Mouse (Mus musculus): ENCODE data around the gene Casp9. TPM values are rescaled to one million over a fixed set of nuclear protein-coding genes. Genes with fewer than 3 reads are reported as not detected.
"Not testable (repeated sequence)": the region's sequence is repeated elsewhere in the genome, so short reads cannot be mapped to it uniquely, and the experiment has no call there.

Casp9 gene
- polyA plus RNA-seq, 1 experiment from 2014 or later: 18.6 TPM

DNA sequence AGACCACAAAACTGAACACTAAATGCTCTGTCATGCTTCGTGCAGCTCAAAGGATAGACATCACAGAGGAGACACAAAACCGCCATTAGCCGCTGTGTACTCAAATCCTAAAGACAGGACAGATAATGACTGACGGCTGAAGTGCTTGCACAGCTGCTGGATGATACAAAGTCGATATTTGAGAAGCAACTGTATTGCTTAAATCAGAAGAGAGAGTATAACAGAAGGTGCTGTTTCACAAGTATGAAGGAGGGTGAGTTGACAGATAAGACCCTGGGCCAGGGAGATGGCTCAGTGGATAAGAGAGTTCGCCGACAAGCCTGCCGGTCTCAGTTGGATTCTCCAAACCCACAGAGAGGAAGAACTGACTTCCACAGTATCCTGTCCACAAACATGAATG, 21.6 kb upstream of the Casp9 start:
- WGBS: 93% methylated on average over 8 of the region's 8 CpGs
- Histone ChIP-seq H3K4me1 (ENCODE audit: control insufficient read depth, insufficient read depth, low read length) (no peaks in the 10 kb centered on the region), H3K9me3 (ENCODE audit: control insufficient read depth, low read length) (no peaks in the 10 kb centered on the region), H3K4me3 (ENCODE audit: low read depth, low read length) (no peak overlapping the region), H3K4me2 (no peak overlapping the region), H3K9ac (ENCODE audit: low read length) (no peak overlapping the region), H3K27ac (ENCODE audit: low read depth, low read length) (no peak overlapping the region), H3K36me3 (ENCODE audit: control insufficient read depth, insufficient read depth, low read length) (peaks cover 20% of the 10 kb centered on the region; the same call in 1 of the 2 replicates), H3K27me3 (ENCODE audit: control insufficient read depth, insufficient read depth, low read length) (no peaks in the 10 kb centered on the region)
- DNase-seq (ENCODE audit: low spot score, missing footprints) (no peak), ATAC-seq (ENCODE audit: low FRiP score) (no peak)

DNA sequence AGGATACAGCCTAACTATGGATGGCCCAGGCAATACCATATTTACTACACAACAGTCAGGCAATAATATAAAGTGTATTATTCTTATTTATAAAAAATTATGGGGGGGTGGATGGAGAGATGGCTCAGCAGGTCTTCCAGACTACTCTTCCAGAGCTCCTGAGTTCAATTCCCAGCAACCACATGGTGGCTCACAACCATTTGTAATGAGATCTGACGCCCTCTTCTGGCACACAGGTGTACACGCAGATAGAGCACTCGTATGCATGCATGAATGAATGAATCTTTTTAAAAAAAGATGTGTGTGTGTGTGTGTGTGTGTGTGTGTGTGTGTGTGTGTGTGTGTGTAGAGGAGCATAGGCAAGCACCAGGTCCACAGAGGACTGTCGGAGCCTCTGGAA, 20.4 kb upstream of the Casp9 start:
- not testable (repeated sequence) for H3K27me3 ChIP-seq (ENCODE audit: control insufficient read depth, insufficient read depth, low read length); H3K4me3 ChIP-seq (ENCODE audit: low read depth, low read length); H3K9me3 ChIP-seq (ENCODE audit: control insufficient read depth, low read length); H3K27ac ChIP-seq (ENCODE audit: low read depth, low read length); ATAC-seq (ENCODE audit: low FRiP score); DNase-seq (ENCODE audit: low spot score, missing footprints); H3K4me1 ChIP-seq (ENCODE audit: control insufficient read depth, insufficient read depth, low read length); H3K9ac ChIP-seq (ENCODE audit: low read length); H3K4me2 ChIP-seq
- 84% methylated on average over 4 of the region's 4 CpGs for WGBS
- peaks cover 18% of the 10 kb centered on the region; the same call in 1 of the 2 replicates for H3K36me3 ChIP-seq (ENCODE audit: control insufficient read depth, insufficient read depth, low read length)

DNA sequence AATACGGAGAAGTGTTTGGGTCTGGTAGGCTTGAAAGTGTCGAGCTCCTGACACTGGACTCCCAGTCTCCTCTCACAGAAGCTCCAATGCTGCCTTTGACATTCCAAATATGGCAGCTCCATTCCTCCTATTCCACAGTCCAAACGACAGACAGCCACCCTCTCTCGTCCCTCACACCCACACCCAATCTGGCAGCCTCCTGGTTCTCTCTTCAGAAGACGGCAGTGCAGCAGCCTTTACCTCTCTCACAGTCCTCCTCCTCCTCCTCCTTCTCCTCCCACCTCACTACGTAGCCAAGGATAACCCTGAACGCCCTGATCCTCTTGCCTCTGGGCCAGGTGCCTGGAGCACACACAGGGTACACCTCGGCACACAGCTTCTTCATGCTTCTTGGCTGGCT, 13.6 kb upstream of the Casp9 start:
- whole genome bisulfite sequencing: 92% methylated on average over 8 of the region's 8 CpGs

DNA sequence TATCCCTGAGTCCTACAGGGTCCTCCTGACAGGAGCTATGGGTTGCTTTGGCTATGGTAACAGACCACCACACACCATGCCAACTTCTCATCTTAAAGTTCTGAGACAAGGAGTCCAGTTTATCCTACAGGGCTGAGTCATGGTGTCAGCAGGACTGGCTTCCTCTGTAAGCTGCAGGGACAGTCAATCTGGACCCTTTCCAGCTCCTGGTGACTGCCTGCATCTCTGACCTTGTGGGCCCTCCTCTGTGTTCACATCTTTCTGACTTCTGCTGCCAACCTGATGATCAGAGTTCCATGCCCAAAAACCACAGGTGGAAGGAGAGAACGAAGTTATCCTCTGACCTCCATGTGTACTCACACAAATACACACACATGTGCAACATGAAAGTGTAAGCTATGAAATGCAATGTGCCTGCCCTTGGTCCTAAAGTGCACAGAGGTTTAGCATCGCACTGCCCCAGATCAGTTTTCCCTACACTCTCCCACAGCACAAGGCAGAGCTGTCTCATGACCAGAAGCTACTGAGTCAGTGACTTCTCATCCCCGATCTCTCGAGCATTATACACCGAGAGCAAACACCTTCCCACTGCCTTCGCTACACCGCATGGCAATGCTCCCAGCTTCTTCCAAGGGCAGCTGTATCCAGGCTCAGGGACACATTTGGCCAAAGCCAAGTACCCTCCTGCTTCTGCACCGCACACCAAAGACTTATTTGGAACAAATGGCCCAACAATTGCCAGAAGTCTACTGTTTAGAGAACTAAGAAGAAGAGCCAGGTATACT, 12.0 kb upstream of the Casp9 start:
- WGBS: 94% methylated on average over 8 of the region's 8 CpGs
- DNase-seq (ENCODE audit: low spot score, missing footprints): no peak
- no peak for ATAC-seq (ENCODE audit: low FRiP score)
- Histone ChIP-seq H3K9me3 (ENCODE audit: control insufficient read depth, low read length) (no peaks in the 10 kb centered on the region), H3K27me3 (ENCODE audit: control insufficient read depth, insufficient read depth, low read length) (no peaks in the 10 kb centered on the region), H3K4me3 (ENCODE audit: low read depth, low read length) (no peak overlapping the region), H3K4me2 (no peak overlapping the region), H3K4me1 (ENCODE audit: control insufficient read depth, insufficient read depth, low read length) (no peaks in the 10 kb centered on the region), H3K27ac (ENCODE audit: low read depth, low read length) (no peak overlapping the region), H3K9ac (ENCODE audit: low read length) (no peak overlapping the region), H3K36me3 (ENCODE audit: control insufficient read depth, insufficient read depth, low read length) (peaks cover 11% of the 10 kb centered on the region)

More for the DNA sequence above, 13.6 kb upstream of the Casp9 start:
- H3K27ac ChIP-seq (ENCODE audit: low read depth, low read length): no peak overlapping the region
- H3K36me3 ChIP-seq (ENCODE audit: control insufficient read depth, insufficient read depth, low read length): peaks cover 11% of the 10 kb centered on the region
- ATAC-seq (ENCODE audit: low FRiP score): no peak
- no peak overlapping the region for H3K4me2 ChIP-seq
- H3K9ac ChIP-seq (ENCODE audit: low read length): no peak overlapping the region
- H3K27me3 ChIP-seq (ENCODE audit: control insufficient read depth, insufficient read depth, low read length): no peaks in the 10 kb centered on the region
- H3K4me1 ChIP-seq (ENCODE audit: control insufficient read depth, insufficient read depth, low read length): no peaks in the 10 kb centered on the region
- no peak overlapping the region for H3K4me3 ChIP-seq (ENCODE audit: low read depth, low read length)
- no peaks in the 10 kb centered on the region for H3K9me3 ChIP-seq (ENCODE audit: control insufficient read depth, low read length)
- no peak for DNase-seq (ENCODE audit: low spot score, missing footprints)

DNA sequence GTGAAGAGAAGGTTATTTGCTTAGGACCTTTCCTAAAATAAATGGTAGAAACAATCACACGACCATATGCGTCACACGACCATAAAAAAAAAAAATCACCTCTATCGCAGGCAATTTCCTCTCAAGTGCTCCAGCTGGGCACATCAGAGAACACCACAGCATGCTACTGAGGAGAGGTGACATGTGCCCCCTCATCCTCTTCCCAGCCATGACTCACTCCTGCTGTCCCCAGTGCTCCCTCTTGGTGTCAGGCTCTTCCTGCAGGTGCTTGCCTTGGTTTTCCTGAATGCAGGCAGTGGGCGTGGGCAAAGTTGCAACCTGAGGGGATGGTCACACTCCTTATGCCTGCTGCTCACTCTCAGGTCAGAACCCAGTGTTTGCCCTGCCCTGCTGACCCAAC, 8.6 kb upstream of the Casp9 start:
- no peak overlapping the region for H3K4me2 ChIP-seq
- ATAC-seq (ENCODE audit: low FRiP score) (no peak), DNase-seq (ENCODE audit: low spot score, missing footprints) (no peak)
- H3K4me1 ChIP-seq (ENCODE audit: control insufficient read depth, insufficient read depth, low read length): peaks cover 3% of the 10 kb centered on the region
- no peaks in the 10 kb centered on the region for H3K9me3 ChIP-seq (ENCODE audit: control insufficient read depth, low read length)
- WGBS: 92% methylated on average over 5 of the region's 5 CpGs
- peaks cover 11% of the 10 kb centered on the region for H3K36me3 ChIP-seq (ENCODE audit: control insufficient read depth, insufficient read depth, low read length)
- no peak overlapping the region for H3K4me3 ChIP-seq (ENCODE audit: low read depth, low read length)
- H3K27ac ChIP-seq (ENCODE audit: low read depth, low read length): no peak overlapping the region
- H3K27me3 ChIP-seq (ENCODE audit: control insufficient read depth, insufficient read depth, low read length): no peaks in the 10 kb centered on the region
- no peak overlapping the region for H3K9ac ChIP-seq (ENCODE audit: low read length)

DNA sequence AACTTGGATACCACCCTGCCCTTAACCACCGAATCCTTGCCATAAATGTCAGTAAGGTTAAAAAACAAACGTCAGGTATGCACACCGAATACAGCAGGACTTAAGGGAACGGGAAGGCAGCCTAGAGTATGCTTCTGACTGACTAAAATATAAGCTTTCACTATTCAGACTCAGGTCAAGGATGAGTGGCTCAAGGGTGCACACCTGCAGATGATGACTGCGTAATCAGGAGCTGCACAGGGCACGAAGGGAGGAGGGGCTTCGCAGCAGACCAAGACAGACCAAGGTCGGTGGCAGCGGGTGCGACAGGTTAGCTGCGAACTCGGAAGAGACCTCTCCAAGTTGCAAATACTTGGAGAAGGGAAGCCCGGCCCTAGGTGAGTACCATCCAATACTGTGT, 7.3 kb upstream of the Casp9 start:
- H3K9me3 ChIP-seq (ENCODE audit: control insufficient read depth, low read length): no peaks in the 10 kb centered on the region
- no peak overlapping the region for H3K4me2 ChIP-seq
- peaks cover 11% of the 10 kb centered on the region for H3K36me3 ChIP-seq (ENCODE audit: control insufficient read depth, insufficient read depth, low read length)
- WGBS: 93% methylated on average over 13 of the region's 13 CpGs
- ATAC-seq (ENCODE audit: low FRiP score) (no peak), DNase-seq (ENCODE audit: low spot score, missing footprints) (no peak)
- no peaks in the 10 kb centered on the region for H3K27me3 ChIP-seq (ENCODE audit: control insufficient read depth, insufficient read depth, low read length)
- H3K4me1 ChIP-seq (ENCODE audit: control insufficient read depth, insufficient read depth, low read length): peaks cover 5% of the 10 kb centered on the region
- no peak overlapping the region for H3K9ac ChIP-seq (ENCODE audit: low read length)
- H3K27ac ChIP-seq (ENCODE audit: low read depth, low read length): no peak overlapping the region
- H3K4me3 ChIP-seq (ENCODE audit: low read depth, low read length): no peak overlapping the region

DNA sequence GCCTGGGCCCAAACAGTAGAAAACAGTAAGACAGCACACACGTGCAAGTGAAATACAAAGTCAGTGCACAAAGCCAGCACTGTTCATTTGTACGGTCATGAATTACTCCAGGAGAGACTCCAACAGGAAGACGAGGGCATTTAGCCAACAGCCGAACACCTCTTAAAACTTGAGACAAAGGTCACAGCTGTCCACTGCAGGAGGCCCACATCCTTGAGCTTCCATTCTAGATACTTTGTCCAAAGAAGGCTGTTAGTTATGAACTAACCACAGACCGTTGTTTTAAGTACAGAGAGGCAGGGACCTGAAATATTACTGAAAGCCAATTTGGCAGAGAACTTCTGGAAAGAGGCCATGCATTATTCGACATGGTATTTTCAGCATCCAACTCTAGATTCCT, 6.4 kb upstream of the Casp9 start:
- 84% methylated on average over 6 of the region's 6 CpGs for WGBS
- Histone ChIP-seq H3K4me2 (no peak overlapping the region), H3K27ac (ENCODE audit: low read depth, low read length) (no peak overlapping the region), H3K4me1 (ENCODE audit: control insufficient read depth, insufficient read depth, low read length) (peaks cover 5% of the 10 kb centered on the region), H3K9ac (ENCODE audit: low read length) (no peak overlapping the region), H3K36me3 (ENCODE audit: control insufficient read depth, insufficient read depth, low read length) (peaks cover 8% of the 10 kb centered on the region), H3K4me3 (ENCODE audit: low read depth, low read length) (no peak overlapping the region), H3K9me3 (ENCODE audit: control insufficient read depth, low read length) (no peaks in the 10 kb centered on the region), H3K27me3 (ENCODE audit: control insufficient read depth, insufficient read depth, low read length) (no peaks in the 10 kb centered on the region)
- ATAC-seq (ENCODE audit: low FRiP score): no peak
- no peak for DNase-seq (ENCODE audit: low spot score, missing footprints)

DNA sequence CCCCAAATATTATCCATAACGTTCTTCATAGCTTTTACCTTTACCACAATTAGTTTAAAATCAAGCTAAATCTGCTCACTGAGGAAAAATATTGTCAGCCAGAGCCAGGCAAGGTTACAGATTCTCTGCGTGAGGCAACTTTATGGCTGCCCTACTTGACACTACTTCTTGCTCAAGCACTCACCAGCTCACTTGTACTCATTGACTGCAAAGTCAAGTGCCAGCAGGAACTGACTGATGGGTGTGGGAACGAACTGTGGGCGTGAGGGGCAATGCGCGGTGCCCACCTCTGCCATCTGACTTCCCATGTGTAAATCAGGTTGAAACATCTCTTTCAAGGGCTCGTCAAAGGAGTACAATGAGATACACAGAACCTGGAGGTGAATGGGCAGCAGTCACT, 6.0 kb upstream of the Casp9 start:
- ATAC-seq (ENCODE audit: low FRiP score) (no peak), DNase-seq (ENCODE audit: low spot score, missing footprints) (no peak)
- Histone ChIP-seq H3K4me3 (ENCODE audit: low read depth, low read length) (no peak overlapping the region), H3K4me2 (no peak overlapping the region), H3K27me3 (ENCODE audit: control insufficient read depth, insufficient read depth, low read length) (no peaks in the 10 kb centered on the region), H3K27ac (ENCODE audit: low read depth, low read length) (no peak overlapping the region), H3K9me3 (ENCODE audit: control insufficient read depth, low read length) (no peaks in the 10 kb centered on the region), H3K9ac (ENCODE audit: low read length) (no peak overlapping the region), H3K36me3 (ENCODE audit: control insufficient read depth, insufficient read depth, low read length) (peaks cover 6% of the 10 kb centered on the region), H3K4me1 (ENCODE audit: control insufficient read depth, insufficient read depth, low read length) (peaks cover 5% of the 10 kb centered on the region)
- WGBS: 94% methylated on average over 7 of the region's 7 CpGs

DNA sequence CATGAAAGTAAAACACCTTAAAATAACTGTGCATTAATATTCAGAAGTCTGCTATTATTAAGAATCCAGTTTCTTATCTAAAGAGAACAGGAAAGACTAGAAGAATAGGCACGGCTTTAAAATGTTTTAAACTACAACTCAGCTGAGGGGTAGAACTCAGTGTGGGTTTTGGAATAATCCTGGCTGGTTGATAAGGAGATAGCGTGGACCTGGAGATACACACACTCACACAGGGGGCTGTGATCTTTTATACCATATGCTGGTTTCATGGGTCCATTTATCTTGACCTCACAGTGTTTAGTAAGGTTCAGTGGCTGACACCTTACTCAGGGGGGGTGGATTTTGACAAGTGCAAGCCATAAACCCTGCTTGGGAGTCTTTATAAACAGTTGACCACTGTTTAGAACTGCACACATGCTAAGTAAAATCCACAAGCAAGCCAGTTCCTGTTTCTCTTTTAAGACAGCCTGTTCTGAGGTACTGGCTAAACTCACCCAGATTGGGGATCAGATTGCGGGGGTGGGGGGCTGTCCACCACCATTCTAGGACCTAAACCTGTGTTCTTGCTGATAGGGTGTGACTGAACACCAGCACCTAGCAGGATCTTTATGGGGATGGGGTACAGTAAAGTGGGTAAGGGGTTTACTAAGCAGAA, 3.7 kb upstream of the Casp9 start:
- ATAC-seq (ENCODE audit: low FRiP score) (no peak), DNase-seq (ENCODE audit: low spot score, missing footprints) (peak; percentile 87)
- Histone ChIP-seq H3K4me1 (ENCODE audit: control insufficient read depth, insufficient read depth, low read length) (peaks cover 8% of the 10 kb centered on the region), H3K27ac (ENCODE audit: low read depth, low read length) (no peak overlapping the region; the same call in 1 of the 2 replicates), H3K27me3 (ENCODE audit: control insufficient read depth, insufficient read depth, low read length) (no peaks in the 10 kb centered on the region), H3K4me3 (ENCODE audit: low read depth, low read length) (peak overlapping the region; percentile 83), H3K9me3 (ENCODE audit: control insufficient read depth, low read length) (no peaks in the 10 kb centered on the region), H3K4me2 (peak overlapping the region; percentile 76), H3K36me3 (ENCODE audit: control insufficient read depth, insufficient read depth, low read length) (no peaks in the 10 kb centered on the region; the same call in 1 of the 2 replicates), H3K9ac (ENCODE audit: low read length) (peak overlapping the region; percentile 91)
- WGBS: 55% methylated on average over 3 of the region's 3 CpGs
